Mouse (Mus musculus) CH12.LX (cell line): ENCODE data around the gene Tor1a. TPM values are rescaled to one million over a fixed set of nuclear protein-coding genes. Genes with fewer than 3 reads are reported as not detected.

Source experiments
- DNase-seq: peaks from one replicate; pipeline ENCODE4 v3.0.0-alpha.2; 2013; ENCODE audit errors: extremely low read depth
- H3K27ac ChIP-seq: 2 replicates; pipeline ENCODE4 v1.5.1; 2012; ENCODE audit warnings: low read depth, mild to moderate bottlenecking, control low read depth, moderate library complexity; ENCODE audit not compliant: insufficient read depth
- H3K27me3 ChIP-seq: replicated peaks from 2 replicates; pipeline ENCODE3; 2012; ENCODE audit warnings: inconsistent platforms
- H3K36me3 ChIP-seq, 2 experiments: replicated peaks in 1 of 2; 2 replicates each; pipeline versions ENCODE3 to v1.6.1; 2012; ENCODE audit warnings: inconsistent platforms in 1 of 2, low read length in 1 of 2, mild to moderate bottlenecking in 1 of 2, mixed read lengths in 1 of 2, moderate library complexity in 1 of 2; ENCODE audit not compliant: control insufficient read depth in 1 of 2, insufficient read depth in 1 of 2
- H3K4me1 ChIP-seq, 2 experiments: 2 replicates each; pipeline ENCODE4 v1.6.1; 2012; ENCODE audit warnings: inconsistent platforms in 1 of 2, moderate library complexity in 1 of 2; ENCODE audit not compliant: insufficient read depth in 2 of 2, control insufficient read depth in 1 of 2
- H3K4me2 ChIP-seq: 2 replicates; pipeline ENCODE4 v1.6.1; 2012; ENCODE audit warnings: low read depth, mild to moderate bottlenecking, control low read depth; ENCODE audit not compliant: poor library complexity, insufficient read depth, severe bottlenecking
- H3K4me3 ChIP-seq, 3 experiments: fragments of 150-350 bp in 1 of 3; sonication (generic) in 1 of 3; replicated peaks in 1 of 3; 2 replicates each; pipeline versions ENCODE3 to v1.5.1; 2011 to 2012; ENCODE audit warnings: low read depth in 2 of 3, low read length in 2 of 3, mild to moderate bottlenecking in 2 of 3, moderate library complexity in 2 of 3, control low read depth in 1 of 3, improper control_type of control experiment in 1 of 3, inconsistent platforms in 1 of 3, mixed read lengths in 1 of 3; ENCODE audit not compliant: poor library complexity in 1 of 3
- H3K79me2 ChIP-seq: replicated peaks from 2 replicates; pipeline ENCODE4 v1.6.1; 2012; ENCODE audit warnings: mild to moderate bottlenecking, moderate library complexity; ENCODE audit not compliant: control insufficient read depth, poor library complexity, insufficient read depth, severe bottlenecking; ENCODE audit errors: extremely low read depth
- H3K9ac ChIP-seq: 2 replicates; pipeline ENCODE4 v1.6.1; 2012; ENCODE audit warnings: low read depth, mild to moderate bottlenecking, control low read depth, moderate library complexity; ENCODE audit not compliant: insufficient read depth
- H3K9me3 ChIP-seq: replicated peaks from 2 replicates; pipeline ENCODE3; 2012; ENCODE audit warnings: low read length, inconsistent platforms, mixed read lengths
- E2F4 ChIP-seq: IDR thresholded peaks from 2 replicates; pipeline ENCODE4 v1.6.1; 2011; ENCODE audit warnings: low read depth, low read length, improper control_type of control experiment; ENCODE audit not compliant: insufficient replicate concordance
- ELF1 ChIP-seq: IDR thresholded peaks from 2 replicates; pipeline ENCODE4 v1.6.1; 2014; ENCODE audit warnings: low read depth, mild to moderate bottlenecking, inconsistent platforms, low read length, improper control_type of control experiment
- ETS1 ChIP-seq: conservative IDR thresholded peaks from 2 replicates; pipeline ENCODE4 v1.6.1; 2012; ENCODE audit warnings: low read depth, mild to moderate bottlenecking, inconsistent platforms, low read length, improper control_type of control experiment, moderate library complexity
- HCFC1 ChIP-seq: IDR thresholded peaks from 2 replicates; pipeline ENCODE4 v1.6.1; 2012; ENCODE audit warnings: low read depth, mild to moderate bottlenecking, inconsistent platforms, low read length, improper control_type of control experiment
- IRF4 ChIP-seq: IDR thresholded peaks from 2 replicates; pipeline ENCODE4 v1.6.1; 2014; ENCODE audit warnings: low read depth, mild to moderate bottlenecking, inconsistent platforms, low read length, improper control_type of control experiment
- JUN ChIP-seq: IDR thresholded peaks from 2 replicates; pipeline ENCODE4 v1.6.1; 2011; ENCODE audit warnings: low read depth, mild to moderate bottlenecking, low read length, improper control_type of control experiment, moderate library complexity; ENCODE audit not compliant: insufficient read depth
- KAT2A ChIP-seq: IDR thresholded peaks from 2 replicates; pipeline ENCODE4 v1.6.1; 2012; ENCODE audit warnings: low read length, improper control_type of control experiment, inconsistent platforms; ENCODE audit not compliant: insufficient replicate concordance
- MAZ ChIP-seq: IDR thresholded peaks from 2 replicates; pipeline ENCODE4 v1.6.1; 2012; ENCODE audit warnings: low read depth, mild to moderate bottlenecking, inconsistent platforms, low read length, improper control_type of control experiment, moderate library complexity
- MYC ChIP-seq: IDR thresholded peaks from 2 replicates; pipeline ENCODE4 v1.6.1; 2011; ENCODE audit warnings: low read depth, mild to moderate bottlenecking, improper control_type of control experiment, low read length
- POLR2A ChIP-seq: IDR thresholded peaks from 2 replicates; pipeline ENCODE4 v1.6.1; 2011; ENCODE audit warnings: low read depth, mild to moderate bottlenecking, improper control_type of control experiment, low read length
- POLR2AphosphoS2 ChIP-seq: IDR thresholded peaks from 2 replicates; pipeline ENCODE4 v1.6.1; 2011; ENCODE audit warnings: low read depth, low read length, improper control_type of control experiment
- RCOR1 ChIP-seq: conservative IDR thresholded peaks from 2 replicates; pipeline ENCODE4 v1.6.1; 2012; ENCODE audit warnings: low read depth, mild to moderate bottlenecking, inconsistent platforms, low read length, improper control_type of control experiment
- SIN3A ChIP-seq: IDR thresholded peaks from 2 replicates; pipeline ENCODE4 v1.6.1; 2012; ENCODE audit warnings: low read length, improper control_type of control experiment, inconsistent platforms
- SMC3 ChIP-seq: IDR thresholded peaks from 2 replicates; pipeline ENCODE4 v1.6.1; 2011; ENCODE audit warnings: low read depth, low read length, improper control_type of control experiment
- TBP ChIP-seq: conservative IDR thresholded peaks from 2 replicates; pipeline ENCODE4 v1.6.1; 2011; ENCODE audit warnings: low read depth, low read length, improper control_type of control experiment
- USF1 ChIP-seq: IDR thresholded peaks from 2 replicates; pipeline ENCODE4 v1.6.1; 2014; ENCODE audit warnings: low read depth, mild to moderate bottlenecking, inconsistent platforms, low read length, improper control_type of control experiment
- ZKSCAN1 ChIP-seq: IDR thresholded peaks from 2 replicates; pipeline ENCODE4 v1.6.1; 2012; ENCODE audit warnings: low read depth, inconsistent platforms, low read length, improper control_type of control experiment, borderline replicate concordance
- ZMIZ1 ChIP-seq: IDR thresholded peaks from 2 replicates; pipeline ENCODE4 v1.6.1; 2012; ENCODE audit warnings: low read depth, mild to moderate bottlenecking, inconsistent platforms, low read length, improper control_type of control experiment
- dilution Hi-C: fragments of 300-500 bp; cut with MboI; formaldehyde crosslinking; loops from 2 replicates; pipeline ENCODE4 v1.14.3; 2020; ENCODE audit warnings: low sequenced_read_pairs; ENCODE audit not compliant: extremely low pct_unique_long_range_greater_than_20kb, extremely low pct_ligation_motif_present
- in situ Hi-C: fragments of 300-500 bp; cut with MboI; formaldehyde crosslinking; loops from 3 replicates; pipeline ENCODE4 v1.14.3; 2019; ENCODE audit warnings: low sequenced_read_pairs, low pct_ligation_motif_present, low pct_unique_long_range_greater_than_20kb, mixed read lengths
- polyA plus RNA-seq: library from polyadenylated mRNA; unstranded; fragments of >175 nt; gene quantifications from 2 replicates; pipeline ENCODE4 v1.2.1, GENCODE M21; 2012; ENCODE audit warnings: low read depth; ENCODE audit not compliant: insufficient read length
- total RNA-seq, 2 experiments: library from RNA; depleted of rRNA; stranded (reverse); fragments of 300-350 nt in 1 of 2; fragments of >200 nt in 1 of 2; gene quantifications; 2 replicates each; pipeline ENCODE4 v1.2.3; 2012 to 2014

Gene Tor1a
- total and polyA plus RNA-seq, 3 experiments = 44.9 to 58.2 (median 45.6) TPM

- H3K9me3 ChIP-seq = no peaks in the 10 kb centered on the region
- H3K27ac ChIP-seq = no peak overlapping the region
- DNase-seq = no peak
- dilution Hi-C loops (no loop called here), in situ Hi-C loops (no loop called here)
- H3K27me3 ChIP-seq = no peaks in the 10 kb centered on the region
- no peaks in the 10 kb centered on the region for H3K36me3 ChIP-seq
- H3K4me3 ChIP-seq = no peak overlapping the region
- no peak for TF ChIP-seq ZKSCAN1
- TF ChIP-seq ETS1 = no peak
- TF ChIP-seq ZMIZ1 = no peak
- no peak for TF ChIP-seq SMC3
- no peak for TF ChIP-seq USF1
- no peak for TF ChIP-seq SIN3A
- no peak for TF ChIP-seq JUN
- TF ChIP-seq HCFC1 = no peak
- TF ChIP-seq, all 38 proteins: peak for 0
- H3K4me2 ChIP-seq = no peak overlapping the region
- H3K79me2 ChIP-seq = no peaks in the 10 kb centered on the region
- peaks cover 3 to 19% of the 10 kb centered on the region in 2 experiments; a peak in 3 of 4 replicates for H3K4me1 ChIP-seq
- H3K9ac ChIP-seq = no peak overlapping the region
Observed at GRCm38 (mm10) chr2:30915376-30915775, 52.4 kb downstream of the Tor1a start.

GRCm38 (mm10) chr2:30914836-30915235 is 52.9 kb downstream of the Tor1a start:
- no peak for TF ChIP-seq POLR2A
- TF ChIP-seq POLR2AphosphoS2 = no peak
- TF ChIP-seq SIN3A = no peak
- TF ChIP-seq KAT2A = no peak
- TF ChIP-seq MAZ = no peak
- TF ChIP-seq MYC = no peak
- no peak for TF ChIP-seq RCOR1
- TF ChIP-seq E2F4 = no peak
- TF ChIP-seq USF1 = no peak
- TF ChIP-seq IRF4 = no peak
- no peak for TF ChIP-seq TBP
- no peak for TF ChIP-seq ELF1
- H3K4me3 ChIP-seq = no peak overlapping the region
- H3K27ac ChIP-seq = no peak overlapping the region
- peaks cover 3 to 19% of the 10 kb centered on the region in 2 experiments; a peak in 3 of 4 replicates for H3K4me1 ChIP-seq
- no peaks in the 10 kb centered on the region for H3K36me3 ChIP-seq
- no peak overlapping the region for H3K4me2 ChIP-seq
- H3K27me3 ChIP-seq = no peaks in the 10 kb centered on the region
- in situ Hi-C loops (no loop called here), dilution Hi-C loops (no loop called here)
- H3K79me2 ChIP-seq = no peaks in the 10 kb centered on the region
- H3K9ac ChIP-seq = no peak overlapping the region
- no peak for DNase-seq
- H3K9me3 ChIP-seq = no peaks in the 10 kb centered on the region
